Mouse (Mus musculus) gastrocnemius, adult 2 months (tissue): ENCODE results near the gene Zfp809. TPM values are rescaled to one million over a fixed set of nuclear protein-coding genes. Genes with fewer than 3 reads are reported as not detected.
A peak's percentile ranks its signal among the peaks of the same experiment; 100 is the strongest.

Experiments
- DNase-seq: peaks from one replicate; pipeline ENCODE4 v3.0.0; 2022
- H3K27ac ChIP-seq: fragments of 200-600 bp; 2 replicates; pipeline ENCODE4 v1.8.1; 2022; ENCODE audit warnings: mild to moderate bottlenecking
- H3K4me3 ChIP-seq: fragments of 200-600 bp; 2 replicates; pipeline ENCODE4 v1.8.1; 2022; ENCODE audit warnings: mild to moderate bottlenecking, moderate library complexity
- CTCF ChIP-seq: fragments of 200-600 bp; IDR thresholded peaks from 2 replicates; pipeline ENCODE4 v1.8.1; 2022; ENCODE audit warnings: antibody characterized with exemption, mild to moderate bottlenecking, moderate library complexity
- intact Hi-C: fragments of 180-260 bp; cut with DNase I; formaldehyde crosslinking; loops from one replicate; pipeline ENCODE4 v1.15.1; 2025
- total RNA-seq, 2 experiments: library from RNA; stranded (reverse); gene quantifications; 2 replicates each; pipeline ENCODE4 v1.2.3; 2021

Zfp809 gene
- total RNA-seq, 2 experiments from 2014 or later, result 7.0 to 7.2 TPM

- Histone ChIP-seq H3K4me3 (no peak overlapping the region), H3K27ac (no peak overlapping the region)
- no peak for DNase-seq
- no peak for TF ChIP-seq CTCF
- intact Hi-C loops, result loop anchor here (5.0 to 10.0 kb wide), 3 partner anchors 72 to 185 kb away; partner anchors contain the start of genes 9530077C05Rik and Pigyl
Observed at GRCm38 (mm10) chr9:22229386-22230026, 4.0 kb downstream of the Zfp809 start.

GRCm38 (mm10) chr9:22230061-22230460 is 4.5 kb downstream of the Zfp809 start:
- Histone ChIP-seq H3K4me3 (no peak overlapping the region), H3K27ac (no peak overlapping the region)
- intact Hi-C loops, result no loop called here
- no peak for DNase-seq
- TF ChIP-seq CTCF, result no peak

GRCm38 (mm10) chr9:22230556-22230955 is 5.0 kb downstream of the Zfp809 start:
- intact Hi-C loops, result no loop called here
- no peak overlapping the region for H3K27ac ChIP-seq
- DNase-seq, result no peak
- no peak overlapping the region for H3K4me3 ChIP-seq
- peak; percentile 46 for TF ChIP-seq CTCF

GRCm38 (mm10) chr9:22240001-22240400 is 14.5 kb downstream of the Zfp809 start:
- no peak for TF ChIP-seq CTCF
- no peak overlapping the region for H3K27ac ChIP-seq
- DNase-seq, result no peak
- intact Hi-C loops, result no loop called here
- H3K4me3 ChIP-seq, result no peak overlapping the region

GRCm38 (mm10) chr9:22244242-22244641 is 18.7 kb downstream of the Zfp809 start:
- Histone ChIP-seq H3K4me3 (no peak overlapping the region), H3K27ac (no peak overlapping the region)
- intact Hi-C loops, result no loop called here
- TF ChIP-seq CTCF, result no peak
- no peak for DNase-seq

- intact Hi-C loops, result no loop called here
- DNase-seq, result no peak
- no peak for TF ChIP-seq CTCF
- H3K4me3 ChIP-seq, result no peak overlapping the region
- H3K27ac ChIP-seq, result no peak overlapping the region
Observed at GRCm38 (mm10) chr9:22256579-22256978, 31.1 kb downstream of the Zfp809 start.

- Histone ChIP-seq H3K4me3 (no peak overlapping the region; the same call in 1 of the 2 replicates), H3K27ac (no peak overlapping the region)
- TF ChIP-seq CTCF, result no peak
- intact Hi-C loops, result no loop called here
- no peak for DNase-seq
Observed at GRCm38 (mm10) chr9:22258784-22259183, 33.3 kb downstream of the Zfp809 start.

GRCm38 (mm10) chr9:22259184-22260091 is 33.9 kb downstream of the Zfp809 start, which contains the start of gene Zfp599:
Zfp599 (minus strand) TSS chr9:22259895.
- Histone ChIP-seq H3K27ac (no peak within 1 kb of the TSS), H3K4me3 (peak within 1 kb of the TSS; percentile 71)
- peak; percentile 62 for DNase-seq
- no peak for TF ChIP-seq CTCF
- intact Hi-C loops, result no loop called here

GRCm38 (mm10) chr9:22260092-22260422 is 34.5 kb downstream of the Zfp809 start:
- Histone ChIP-seq H3K4me3 (peak overlapping the region; percentile 71), H3K27ac (no peak overlapping the region)
- TF ChIP-seq CTCF, result no peak
- DNase-seq, result no peak
- intact Hi-C loops, result no loop called here

- no peak for TF ChIP-seq CTCF
- intact Hi-C loops, result no loop called here
Observed at GRCm38 (mm10) chr9:22261594-22261993, 36.1 kb downstream of the Zfp809 start.

GRCm38 (mm10) chr9:22262611-22263010 is 37.1 kb downstream of the Zfp809 start:
- H3K4me3 ChIP-seq, result no peak overlapping the region
- no peak for DNase-seq
- H3K27ac ChIP-seq, result no peak overlapping the region
- intact Hi-C loops, result no loop called here
- TF ChIP-seq CTCF, result no peak

More at GRCm38 (mm10) chr9:22261594-22261993, 36.1 kb downstream of the Zfp809 start:
- no peak for DNase-seq
- no peak overlapping the region for H3K27ac ChIP-seq
- H3K4me3 ChIP-seq, result no peak overlapping the region

GRCm38 (mm10) chr9:22268886-22269285 is 43.4 kb downstream of the Zfp809 start:
- intact Hi-C loops, result no loop called here
- H3K27ac ChIP-seq, result no peak overlapping the region
- TF ChIP-seq CTCF, result no peak

GRCm38 (mm10) chr9:22278733-22279132 is 53.2 kb downstream of the Zfp809 start:
- no peak overlapping the region for H3K4me3 ChIP-seq
- intact Hi-C loops, result no loop called here
- no peak overlapping the region for H3K27ac ChIP-seq
- TF ChIP-seq CTCF, result no peak
- no peak for DNase-seq

More at GRCm38 (mm10) chr9:22268886-22269285, 43.4 kb downstream of the Zfp809 start:
- no peak for DNase-seq
- no peak overlapping the region for H3K4me3 ChIP-seq

Other genes with a start within 250 kb of the Zfp809 start
- under 1 TPM; 0.28 to 0.69 TPM for gene Rgl3, start 236.3 kb upstream of the Zfp809 start, total RNA-seq
- gene Ccdc151, start 223.1 kb upstream of the Zfp809 start, total RNA-seq, result not detected
- 10 to 100 TPM; 27.8 to 32.6 TPM for gene Prkcsh, start 222.9 kb upstream of the Zfp809 start, total RNA-seq
- gene Elavl3, start 173.7 kb upstream of the Zfp809 start, total RNA-seq, result not detected
- gene Gm49318, start 154.5 kb upstream of the Zfp809 start, total RNA-seq, result not detected
- gene Zfp653, start 154.3 kb upstream of the Zfp809 start, total RNA-seq, result 1 to 10 TPM; 4.3 to 4.4 TPM
- gene Ecsit, start 140.3 kb upstream of the Zfp809 start, total RNA-seq, result 10 to 100 TPM; 84.5 to 96.6 TPM
- 1 to 10 TPM; 3.0 to 3.5 TPM for gene Cnn1, start 126.5 kb upstream of the Zfp809 start, total RNA-seq
- gene Elof1, start 108.5 kb upstream of the Zfp809 start, total RNA-seq, result 10 to 100 TPM; 35.0 to 39.5 TPM
- gene Acp5, start 90.0 kb upstream of the Zfp809 start, total RNA-seq, result 1 to 10 TPM in 1 of 2 experiments, under 1 TPM in 1; 0.23 to 1.5 TPM
- gene Pigyl, start 68.9 kb upstream of the Zfp809 start, total RNA-seq, result 10 to 100 TPM; 34.7 to 41.3 TPM
- not detected for gene Zfp872, start 37.6 kb upstream of the Zfp809 start, total RNA-seq
- gene Zfp599, start 34.2 kb downstream of the Zfp809 start, total RNA-seq, result not detected
- gene Zfp810, start 81.9 kb downstream of the Zfp809 start, total RNA-seq, result under 1 TPM; 0.54 to 0.98 TPM
- under 1 TPM; 0.64 to 0.69 TPM for gene Anln, start 163.5 kb downstream of the Zfp809 start, total RNA-seq
- gene 9530077C05Rik, start 185.8 kb downstream of the Zfp809 start, total RNA-seq, result under 1 TPM; 0.36 to 0.59 TPM
- not detected for gene Gm17545, start 228.6 kb downstream of the Zfp809 start, total RNA-seq
- 10 to 100 TPM; 32.2 to 39.1 TPM for gene Rp9, start 244.0 kb downstream of the Zfp809 start, total RNA-seq